Mouse (Mus musculus) forebrain, embryonic 12.5 days (tissue): ENCODE results near the gene Prkcb. TPM values are rescaled to one million over a fixed set of nuclear protein-coding genes. Genes with fewer than 3 reads are reported as not detected.

Source experiments
- ATAC-seq: fragments of 200-750 bp; cut with Nextera tagmentation; 2 replicates; pipeline ENCODE4 v1.8.0; 2017; ENCODE audit warnings: moderate TSS enrichment; ENCODE audit not compliant: low FRiP score
- H3K27ac ChIP-seq: fragments of 300-500 bp; sonication (generic); 2 replicates; pipeline ENCODE4 v1.5.1; 2016; ENCODE audit warnings: mild to moderate bottlenecking
- H3K27me3 ChIP-seq: fragments of 300-500 bp; sonication (generic); 2 replicates; pipeline ENCODE4 v1.6.1; 2016; ENCODE audit warnings: mild to moderate bottlenecking
- H3K36me3 ChIP-seq: fragments of 300-500 bp; sonication (generic); replicated peaks from 2 replicates; pipeline ENCODE4 v1.6.1; 2016; ENCODE audit warnings: mild to moderate bottlenecking
- H3K4me1 ChIP-seq: fragments of 300-500 bp; sonication (generic); 2 replicates; pipeline ENCODE4 v1.6.1; 2016
- H3K4me2 ChIP-seq: fragments of 300-500 bp; sonication (generic); 2 replicates; pipeline ENCODE4 v1.6.1; 2016; ENCODE audit warnings: mild to moderate bottlenecking, moderate library complexity
- H3K4me3 ChIP-seq: fragments of 300-500 bp; sonication (generic); replicated peaks from 2 replicates; pipeline ENCODE4 v1.5.1; 2016; ENCODE audit warnings: mild to moderate bottlenecking
- H3K9ac ChIP-seq: fragments of 300-500 bp; sonication (generic); 2 replicates; pipeline ENCODE4 v1.6.1; 2016; ENCODE audit warnings: mild to moderate bottlenecking
- H3K9me3 ChIP-seq: fragments of 300-500 bp; sonication (generic); 2 replicates; pipeline ENCODE4 v1.6.1; 2016
- WGBS: fragments of 180-500 bp; shearing (Covaris S2); methylation state at CpG from one replicate; pipeline ENCODE4 v1.1.7; 2016; 5-methylcytosine and 5-hydroxymethylcytosine counted together
- polyA plus RNA-seq: library from polyadenylated mRNA; unstranded; fragments of >200 nt; fragmentation: Nextera tagmentation; extraction: Ambion mirVana; gene quantifications from 2 replicates; pipeline ENCODE4 v1.2.1, GENCODE M21; 2016

Prkcb gene
- polyA plus RNA-seq, 1 experiment from 2014 or later = 18.5 TPM

- 77% methylated on average over 7 of the region's 7 CpGs for WGBS
- no peak overlapping the region for H3K9ac ChIP-seq
- ATAC-seq = no peak
Observed at GRCm38 (mm10) chr7:122395159-122395975, 106.8 kb downstream of the Prkcb start.

GRCm38 (mm10) chr7:122395976-122396315 is 107.4 kb downstream of the Prkcb start:
- H3K4me1 ChIP-seq = no peaks in the 10 kb centered on the region; the same call in 1 of the 2 replicates
- 88% methylated on average over 5 of the region's 5 CpGs for WGBS
- H3K27me3 ChIP-seq = 0 out of 2 replicates have a peak, but pooled peaks cover 3% of the 10 kb centered on the region
- ATAC-seq = no peak
- no peak overlapping the region for H3K9ac ChIP-seq
- no peaks in the 10 kb centered on the region for H3K36me3 ChIP-seq
- no peaks in the 10 kb centered on the region for H3K9me3 ChIP-seq
- no peak overlapping the region for H3K4me2 ChIP-seq
- H3K4me3 ChIP-seq = no peak overlapping the region
- H3K27ac ChIP-seq = no peak overlapping the region

More at GRCm38 (mm10) chr7:122395159-122395975, 106.8 kb downstream of the Prkcb start:
- H3K27me3 ChIP-seq = no peaks in the 10 kb centered on the region
- no peak overlapping the region for H3K4me3 ChIP-seq
- no peak overlapping the region for H3K27ac ChIP-seq
- peaks cover 6% of the 10 kb centered on the region for H3K4me1 ChIP-seq
- H3K36me3 ChIP-seq = no peaks in the 10 kb centered on the region
- no peaks in the 10 kb centered on the region for H3K9me3 ChIP-seq
- no peak overlapping the region for H3K4me2 ChIP-seq

GRCm38 (mm10) chr7:122397699-122398098 is 109.1 kb downstream of the Prkcb start:
- 89% methylated on average over 3 of the region's 3 CpGs for WGBS
- no peak for ATAC-seq
- no peaks in the 10 kb centered on the region for H3K9me3 ChIP-seq

GRCm38 (mm10) chr7:122402041-122402440 is 113.5 kb downstream of the Prkcb start:
- no peak for ATAC-seq
- no peak overlapping the region for H3K9ac ChIP-seq
- no peaks in the 10 kb centered on the region for H3K36me3 ChIP-seq
- no peak overlapping the region for H3K4me2 ChIP-seq
- H3K27me3 ChIP-seq = peaks cover 9% of the 10 kb centered on the region; the same call in 1 of the 2 replicates
- H3K27ac ChIP-seq = no peak overlapping the region
- H3K4me1 ChIP-seq = peaks cover 26% of the 10 kb centered on the region
- 89% methylated on average over 7 of the region's 7 CpGs for WGBS
- H3K9me3 ChIP-seq = no peaks in the 10 kb centered on the region
- H3K4me3 ChIP-seq = no peak overlapping the region

More at GRCm38 (mm10) chr7:122397699-122398098, 109.1 kb downstream of the Prkcb start:
- Histone ChIP-seq H3K9ac (no peak overlapping the region), H3K4me1 (no peaks in the 10 kb centered on the region), H3K4me3 (no peak overlapping the region), H3K4me2 (no peak overlapping the region), H3K27ac (no peak overlapping the region), H3K27me3 (0 out of 2 replicates have a peak, but pooled peaks cover 3% of the 10 kb centered on the region), H3K36me3 (no peaks in the 10 kb centered on the region)

- Histone ChIP-seq H3K9ac (no peak overlapping the region), H3K27me3 (peaks cover 9% of the 10 kb centered on the region; the same call in 1 of the 2 replicates), H3K4me1 (peaks cover 27% of the 10 kb centered on the region), H3K27ac (no peak overlapping the region), H3K4me2 (no peak overlapping the region), H3K4me3 (no peak overlapping the region), H3K36me3 (no peaks in the 10 kb centered on the region), H3K9me3 (no peaks in the 10 kb centered on the region)
- WGBS = 92% methylated on average over 4 of the region's 4 CpGs
- no peak for ATAC-seq
Observed at GRCm38 (mm10) chr7:122403343-122403742, 114.8 kb downstream of the Prkcb start.

- Histone ChIP-seq H3K4me1 (peaks cover 27% of the 10 kb centered on the region), H3K36me3 (no peaks in the 10 kb centered on the region), H3K9me3 (no peaks in the 10 kb centered on the region), H3K27ac (peak overlapping the region; percentile 85), H3K27me3 (peaks cover 9% of the 10 kb centered on the region; the same call in 1 of the 2 replicates), H3K4me2 (peak overlapping the region; percentile 40), H3K9ac (peak overlapping the region; percentile 44; the same call in 1 of the 2 replicates), H3K4me3 (0 out of 2 replicates have a peak overlapping the region, but pooled peaks have one; percentile 5)
- ATAC-seq = peak; percentile 81
- WGBS = under 1% methylated on average over 21 of the region's 21 CpGs
Observed at GRCm38 (mm10) chr7:122404571-122405393, 116.2 kb downstream of the Prkcb start.

- no peak overlapping the region for H3K4me2 ChIP-seq
- WGBS = 51% methylated on average over 13 of the region's 13 CpGs
- H3K36me3 ChIP-seq = no peaks in the 10 kb centered on the region
- no peak overlapping the region for H3K4me3 ChIP-seq
- no peaks in the 10 kb centered on the region for H3K9me3 ChIP-seq
- H3K4me1 ChIP-seq = peaks cover 27% of the 10 kb centered on the region
- H3K9ac ChIP-seq = no peak overlapping the region
- H3K27me3 ChIP-seq = peaks cover 6% of the 10 kb centered on the region; the same call in 1 of the 2 replicates
- H3K27ac ChIP-seq = peak overlapping the region; percentile 25; the same call in 1 of the 2 replicates
- ATAC-seq = 0 out of 2 replicates have a peak, but pooled peaks have one; percentile 18
Observed at GRCm38 (mm10) chr7:122406625-122407024, 118.1 kb downstream of the Prkcb start.

GRCm38 (mm10) chr7:122409945-122410344 is 121.4 kb downstream of the Prkcb start:
- H3K4me2 ChIP-seq = no peak overlapping the region

GRCm38 (mm10) chr7:122410873-122411272 is 122.3 kb downstream of the Prkcb start:
- H3K27ac ChIP-seq = no peak overlapping the region
- ATAC-seq = no peak
- WGBS = 85% methylated on average over 3 of the region's 3 CpGs

More at GRCm38 (mm10) chr7:122409945-122410344, 121.4 kb downstream of the Prkcb start:
- 81% methylated on average over 6 of the region's 6 CpGs for WGBS
- Histone ChIP-seq H3K27me3 (no peaks in the 10 kb centered on the region), H3K9me3 (no peaks in the 10 kb centered on the region), H3K4me1 (peaks cover 18% of the 10 kb centered on the region), H3K36me3 (no peaks in the 10 kb centered on the region), H3K9ac (no peak overlapping the region), H3K27ac (no peak overlapping the region), H3K4me3 (no peak overlapping the region)
- no peak for ATAC-seq

GRCm38 (mm10) chr7:122413231-122413630 is 124.7 kb downstream of the Prkcb start:
- WGBS = 88% methylated on average over 6 of the region's 6 CpGs
- Histone ChIP-seq H3K9ac (no peak overlapping the region), H3K27me3 (no peaks in the 10 kb centered on the region), H3K27ac (no peak overlapping the region), H3K4me1 (no peaks in the 10 kb centered on the region), H3K9me3 (no peaks in the 10 kb centered on the region), H3K4me2 (no peak overlapping the region), H3K36me3 (no peaks in the 10 kb centered on the region), H3K4me3 (no peak overlapping the region)
- ATAC-seq = no peak

More at GRCm38 (mm10) chr7:122410873-122411272, 122.3 kb downstream of the Prkcb start:
- Histone ChIP-seq H3K4me3 (no peak overlapping the region), H3K9ac (no peak overlapping the region), H3K4me1 (peaks cover 13% of the 10 kb centered on the region), H3K36me3 (no peaks in the 10 kb centered on the region), H3K27me3 (no peaks in the 10 kb centered on the region), H3K9me3 (no peaks in the 10 kb centered on the region), H3K4me2 (no peak overlapping the region)

- Histone ChIP-seq H3K27me3 (no peaks in the 10 kb centered on the region), H3K36me3 (no peaks in the 10 kb centered on the region), H3K4me1 (no peaks in the 10 kb centered on the region), H3K9me3 (no peaks in the 10 kb centered on the region), H3K4me2 (no peak overlapping the region), H3K9ac (no peak overlapping the region), H3K4me3 (no peak overlapping the region), H3K27ac (no peak overlapping the region)
- 90% methylated on average over 10 of the region's 10 CpGs for WGBS
- no peak for ATAC-seq
Observed at GRCm38 (mm10) chr7:122414146-122414545, 125.6 kb downstream of the Prkcb start.

- no peak for ATAC-seq
- no peak overlapping the region for H3K4me2 ChIP-seq
- no peaks in the 10 kb centered on the region for H3K9me3 ChIP-seq
- no peaks in the 10 kb centered on the region for H3K27me3 ChIP-seq
- H3K9ac ChIP-seq = no peak overlapping the region
- no peaks in the 10 kb centered on the region for H3K4me1 ChIP-seq
- H3K4me3 ChIP-seq = no peak overlapping the region
- 97% methylated on average over 6 of the region's 6 CpGs for WGBS
- H3K27ac ChIP-seq = no peak overlapping the region
- no peaks in the 10 kb centered on the region for H3K36me3 ChIP-seq
Observed at GRCm38 (mm10) chr7:122414608-122415007, 126.1 kb downstream of the Prkcb start.
